Comparison of ENCODE assay signal across 8 mouse cellular contexts in the genomic region with DNA sequence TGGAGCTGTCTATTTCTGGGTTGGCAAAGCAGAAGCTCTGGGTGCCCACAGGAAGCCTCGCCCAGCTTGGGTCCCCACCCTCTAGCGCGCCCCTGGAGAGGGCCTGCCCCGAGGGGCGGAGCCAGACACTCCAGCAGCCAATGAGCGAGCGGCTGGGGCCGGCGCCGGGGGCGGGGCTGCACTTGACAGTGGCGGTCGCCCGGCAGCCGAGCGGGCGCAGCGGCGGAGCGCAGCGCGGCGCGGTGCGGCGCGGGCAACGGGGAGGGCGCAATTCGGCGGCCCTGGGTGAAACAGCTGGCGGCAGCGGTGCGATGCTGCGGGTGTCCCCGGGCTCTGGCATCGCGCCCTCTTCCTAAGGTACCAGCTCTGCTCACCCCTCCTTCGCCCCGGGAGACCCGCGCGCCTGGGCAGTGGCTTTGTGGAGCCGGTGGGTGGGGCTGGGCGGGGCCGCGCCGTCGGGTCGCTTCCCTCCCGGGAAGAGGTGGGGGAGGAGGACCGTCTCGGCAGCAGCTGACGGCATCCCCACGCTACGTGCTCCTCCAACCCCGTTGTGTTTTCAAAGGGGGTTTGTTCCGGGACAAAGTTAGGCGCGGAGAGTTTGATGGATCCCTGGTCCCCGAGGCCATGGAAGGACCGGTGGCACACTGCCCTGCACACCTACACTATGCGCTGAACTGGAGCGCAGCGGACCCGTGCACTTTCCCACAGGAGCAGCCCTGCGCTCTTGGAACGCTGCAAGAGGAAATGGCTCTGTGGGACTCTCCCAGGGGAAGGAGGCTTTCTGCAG. TPM values are rescaled to one million over a fixed set of nuclear protein-coding genes. Genes with fewer than 3 reads are reported as not detected.
DNase-seq lines count a peak whose midpoint lies in the region; ATAC-seq and TF ChIP-seq lines count a peak whose summit lies in the region.

A gene (plus strand): TSS at position 191 of the 787 bp plus-strand sequence.

- peak within 1 kb of the TSS; percentile 67 for H3K9ac ChIP-seq in hindbrain, postnatal 0 days (replicated peaks; ENCODE audit: low read length)

- intact Hi-C loops in left cerebral cortex, adult 2 months (cut with DNase I), result loop anchor here (2.0 kb wide), 1 partner anchor 38 kb away; no protein-coding TSS in a partner anchor

- no peak within 1 kb of the TSS for H3K27ac ChIP-seq in cortical plate, adult 2 months (ENCODE audit: insufficient read depth, low read length)
- peak within 1 kb of the TSS; percentile 70; the same call in 1 of the 2 replicates for H3K27ac ChIP-seq in hindbrain, postnatal 0 days
- H3K27ac ChIP-seq in left cerebral cortex, adult 2 months, result peak within 1 kb of the TSS; percentile 83
- peak within 1 kb of the TSS; percentile 57 for H3K27ac ChIP-seq in macrophage

- peak within 1 kb of the TSS; percentile 60 for H3K4me3 ChIP-seq in cortical plate, adult 2 months (ENCODE audit: insufficient read depth, low read length)
- H3K4me3 ChIP-seq in hindbrain, postnatal 0 days (ENCODE audit: low read length), result peak within 1 kb of the TSS; percentile 74
- peak within 1 kb of the TSS; percentile 59 for H3K4me3 ChIP-seq in left cerebral cortex, adult 2 months
- peak within 1 kb of the TSS; percentile 70 for H3K4me3 ChIP-seq in macrophage (ENCODE audit: inconsistent target)

- no peaks in the 10 kb centered on the region for H3K9me3 ChIP-seq in hindbrain, postnatal 0 days (ENCODE audit: low read length)

- under 1% methylated on average over 65 of the region's 68 CpGs for WGBS in hindbrain, postnatal 0 days
- WGBS in macrophage (ENCODE audit: missing documents), result under 1% methylated on average over 68 of the region's 68 CpGs

- DNase-seq in gastrocnemius, adult 8-10 months (ENCODE audit: low spot score in 2 of 2), result peak; percentile 89 to 94
- peak; percentile 94 for DNase-seq in hindbrain, postnatal 0 days (ENCODE audit: low spot score)
- DNase-seq in left cerebral cortex, adult 2 months (ENCODE audit: extremely low spot score in 1 of 2, low spot score in 2 of 2), result peak; percentile 96 to 97
- peak; percentile 68 for DNase-seq in retina, postnatal 7 days (ENCODE audit: low read depth, low spot score)
- peak; percentile 91 to 95 for DNase-seq in urinary bladder, adult 18-20 months (ENCODE audit: low spot score in 2 of 2)

- no peaks in the 10 kb centered on the region for H3K36me3 ChIP-seq in hindbrain, postnatal 0 days (ENCODE audit: insufficient read depth, low read length)
- H3K36me3 ChIP-seq in macrophage (ENCODE audit: inconsistent target), result no peaks in the 10 kb centered on the region

- no peak for TF ChIP-seq POLR2A in cortical plate, adult 2 months (IDR thresholded peaks at IDR 0.05; ENCODE audit: extremely low read depth, insufficient read depth, low read length)

- H3K79me2 ChIP-seq in macrophage (ENCODE audit: inconsistent target), result peaks cover 42% of the 10 kb centered on the region

- no peaks in the 10 kb centered on the region for H3K27me3 ChIP-seq in hindbrain, postnatal 0 days (ENCODE audit: insufficient read depth, low read length)

- peak; percentile 98 for ATAC-seq in activated CD4-positive, CD25-positive, alpha-beta regulatory T cell, adult 4 months
- ATAC-seq in hindbrain, postnatal 0 days, result peak; percentile 98

- peaks cover 4% of the 10 kb centered on the region for H3K4me1 ChIP-seq in cortical plate, adult 2 months (ENCODE audit: control insufficient read depth, insufficient read depth, low read length)
- peaks cover 8% of the 10 kb centered on the region for H3K4me1 ChIP-seq in hindbrain, postnatal 0 days (ENCODE audit: insufficient read depth, low read length)

- TF ChIP-seq CTCF in cortical plate, adult 2 months (IDR thresholded peaks at IDR 0.05; ENCODE audit: extremely low read depth, insufficient read depth, low read length), result no peak
- TF ChIP-seq CTCF in hindbrain, postnatal 0 days (IDR thresholded peaks at IDR 0.05; ENCODE audit: low read depth), result no peak
- TF ChIP-seq CTCF in left cerebral cortex, adult 2 months (IDR thresholded peaks at IDR 0.05), result no peak

- peak within 1 kb of the TSS; percentile 83 for H3K4me2 ChIP-seq in hindbrain, postnatal 0 days (ENCODE audit: low read depth, low read length)

RNA-seq across cellular contexts. Expression of the gene that starts here (rescaled TPM):
- polyA plus RNA-seq in activated CD4-positive, CD25-positive, alpha-beta regulatory T cell, adult 4 months (2017; shearing (Covaris generic)), result 10 to 100 TPM; 12.7 to 17.8 TPM
- 78.6 and 79.3 TPM in 2 replicates for polyA plus RNA-seq in cortical plate, adult 2 months (2012; rRNA removed)
- 10 to 100 TPM; 66.6 to 79.5 (median 70.9) TPM for total RNA-seq in gastrocnemius, adult 8-10 months (2022)
- 122 and 126 TPM in 2 replicates for total RNA-seq in hindbrain, postnatal 0 days (2014; rRNA removed)
- polyA plus RNA-seq in hindbrain, postnatal 0 days (2015; fragmentation: Nextera tagmentation; extraction: Ambion mirVana), result 47.7 and 48.9 TPM in 2 replicates
- 100 to 1,000 TPM; 194 to 203 TPM for total RNA-seq in left cerebral cortex, adult 2 months (2021)
- 100 to 1,000 TPM in 12 of 26 experiments, 10 to 100 TPM in 14; 42.2 to 177 (median 84.2) TPM for total RNA-seq in macrophage (2018; cell fraction: chromatin; rRNA removed)
- total RNA-seq in macrophage (2018; cell fraction: cytosol; rRNA removed), result 10 to 100 TPM in 15 of 26 experiments, 1 to 10 TPM in 11; 5.1 to 25.7 (median 13.4) TPM
- total RNA-seq in macrophage (2018; cell fraction: nucleus; rRNA removed), result 100 to 1,000 TPM in 2 of 26 experiments, 10 to 100 TPM in 24; 16.5 to 116 (median 48.2) TPM
- 7.4 to 12.4 TPM (median 7.5 TPM) in 3 replicates for polyA plus RNA-seq in macrophage (2018)
